Mouse (Mus musculus) midbrain, embryonic 16.5 days (tissue): Measurements from ENCODE around the gene Slc48a1. TPM values are rescaled to one million over a fixed set of nuclear protein-coding genes. Genes with fewer than 3 reads are reported as not detected.

ENCODE experiments used
- ATAC-seq: fragments of 200-750 bp; cut with Nextera tagmentation; 2 replicates; pipeline ENCODE4 v1.8.0; 2017; ENCODE audit warnings: moderate TSS enrichment
- H3K27ac ChIP-seq: fragments of 300-500 bp; sonication (generic); 2 replicates; pipeline ENCODE4 v1.5.1; 2014; ENCODE audit warnings: mild to moderate bottlenecking, low read length, mixed read lengths
- H3K27me3 ChIP-seq: fragments of 300-500 bp; sonication (generic); 2 replicates; pipeline ENCODE4 v1.6.1; 2014; ENCODE audit warnings: low read depth, low read length, mixed read lengths; ENCODE audit not compliant: control insufficient read depth, insufficient read depth
- H3K36me3 ChIP-seq: fragments of 300-500 bp; sonication (generic); 2 replicates; pipeline ENCODE4 v1.6.1; 2014; ENCODE audit warnings: mild to moderate bottlenecking, low read length, moderate library complexity, mixed read lengths; ENCODE audit not compliant: control insufficient read depth, insufficient read depth
- H3K4me1 ChIP-seq: fragments of 300-500 bp; sonication (generic); 2 replicates; pipeline ENCODE4 v1.6.1; 2014; ENCODE audit warnings: mild to moderate bottlenecking, low read length, mixed read lengths; ENCODE audit not compliant: control insufficient read depth, insufficient read depth
- H3K4me2 ChIP-seq: fragments of 300-500 bp; sonication (generic); 2 replicates; pipeline ENCODE4 v1.6.1; 2014; ENCODE audit warnings: mild to moderate bottlenecking, low read length, mixed read lengths
- H3K4me3 ChIP-seq: fragments of 300-500 bp; sonication (generic); 2 replicates; pipeline ENCODE4 v1.5.1; 2014; ENCODE audit warnings: low read depth, mild to moderate bottlenecking, low read length, moderate library complexity, mixed read lengths
- H3K9ac ChIP-seq: fragments of 300-500 bp; sonication (generic); 2 replicates; pipeline ENCODE4 v1.6.1; 2014; ENCODE audit warnings: low read depth, low read length, mixed read lengths
- H3K9me3 ChIP-seq: fragments of 300-500 bp; sonication (generic); replicated peaks from 2 replicates; pipeline ENCODE4 v1.6.1; 2014; ENCODE audit warnings: mild to moderate bottlenecking, low read length, mixed read lengths; ENCODE audit not compliant: control insufficient read depth, poor library complexity, severe bottlenecking
- WGBS: fragments of 180-500 bp; shearing (Covaris S2); extraction: QIAGEN DNeasy Blood & Tissue Kit; methylation state at CpG from one replicate; pipeline ENCODE4 v1.1.7; 2014; 5-methylcytosine and 5-hydroxymethylcytosine counted together
- polyA plus RNA-seq: library from polyadenylated mRNA; unstranded; fragments of >200 nt; fragmentation: Nextera tagmentation; extraction: Ambion mirVana; gene quantifications from 2 replicates; pipeline ENCODE4 v1.2.1, GENCODE M21; 2015

Gene Slc48a1
- polyA plus RNA-seq, 1 experiment from 2014 or later: 100 TPM

- H3K36me3 ChIP-seq: no peaks in the 10 kb centered on the region
- H3K9ac ChIP-seq: no peak overlapping the region
- no peak overlapping the region for H3K27ac ChIP-seq
- H3K9me3 ChIP-seq: no peaks in the 10 kb centered on the region
- no peak overlapping the region for H3K4me2 ChIP-seq
- 88% methylated on average over 8 of the region's 8 CpGs for WGBS
- H3K4me3 ChIP-seq: no peak overlapping the region
- no peak for ATAC-seq
- peaks cover 72% of the 10 kb centered on the region for H3K4me1 ChIP-seq
- no peaks in the 10 kb centered on the region for H3K27me3 ChIP-seq
These were observed 49.1 kb downstream of the Slc48a1 start for GRCm38 (mm10) chr15:97827401-97827800.

- Histone ChIP-seq H3K9me3 (no peaks in the 10 kb centered on the region), H3K27ac (no peak overlapping the region), H3K4me1 (peaks cover 64% of the 10 kb centered on the region), H3K4me2 (peak overlapping the region; percentile 62), H3K9ac (0 out of 2 replicates have a peak overlapping the region, but pooled peaks have one; percentile 3), H3K4me3 (no peak overlapping the region; the same call in 1 of the 2 replicates), H3K27me3 (no peaks in the 10 kb centered on the region), H3K36me3 (no peaks in the 10 kb centered on the region)
- 42% methylated on average over 6 of the region's 6 CpGs for WGBS
- no peak for ATAC-seq
These were observed 50.0 kb downstream of the Slc48a1 start for GRCm38 (mm10) chr15:97828221-97828842.

DNA sequence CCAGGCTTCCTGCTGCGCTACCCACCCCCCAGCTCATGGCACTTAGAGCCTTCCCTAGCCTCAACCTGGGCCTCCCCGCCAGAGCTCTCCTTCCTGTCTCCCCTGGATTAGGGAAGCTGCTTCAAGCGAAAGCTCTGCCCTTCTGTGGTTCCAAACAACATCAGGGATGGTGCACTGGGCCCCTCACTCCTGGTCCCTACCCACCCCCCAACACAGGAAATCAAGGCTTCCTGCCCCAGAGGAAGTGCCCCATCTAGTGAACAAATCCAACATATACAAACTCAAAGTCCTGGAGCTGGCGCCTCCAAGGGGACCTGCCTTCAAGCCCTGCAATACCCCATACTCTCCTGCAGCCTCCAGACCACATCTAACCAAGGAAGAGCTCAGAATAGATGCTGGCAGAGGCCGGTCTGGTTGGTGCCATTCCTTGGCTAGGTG, 50.6 kb downstream of the Slc48a1 start:
- Histone ChIP-seq H3K36me3 (no peaks in the 10 kb centered on the region), H3K9ac (no peak overlapping the region), H3K4me2 (peak overlapping the region; percentile 62), H3K27me3 (no peaks in the 10 kb centered on the region), H3K27ac (no peak overlapping the region), H3K9me3 (no peaks in the 10 kb centered on the region), H3K4me1 (peaks cover 59% of the 10 kb centered on the region), H3K4me3 (no peak overlapping the region)
- WGBS: 59% methylated on average over 5 of the region's 5 CpGs
- ATAC-seq: no peak

DNA sequence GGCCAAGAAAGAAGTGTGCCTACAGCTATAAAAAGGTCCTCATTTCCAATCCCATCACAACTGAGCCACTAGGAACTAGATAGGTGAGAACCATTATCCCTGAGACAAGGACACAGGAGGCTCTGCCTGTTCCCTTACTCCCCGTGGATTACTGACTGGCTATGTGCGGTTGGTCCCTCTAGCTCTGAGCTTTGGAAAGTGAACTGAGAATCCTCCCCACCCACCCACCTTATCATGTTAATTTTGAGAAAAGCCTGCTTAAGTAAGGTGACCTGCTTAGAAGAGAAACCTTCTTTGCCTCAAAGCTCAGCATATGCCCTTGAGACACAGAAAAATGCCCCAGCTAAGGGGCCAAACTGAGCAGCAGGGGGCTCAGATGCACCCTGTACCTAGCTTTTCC, 51.1 kb downstream of the Slc48a1 start:
- Histone ChIP-seq H3K36me3 (no peaks in the 10 kb centered on the region), H3K27ac (0 out of 2 replicates have a peak overlapping the region, but pooled peaks have one; percentile 24), H3K4me3 (peak overlapping the region; percentile 83; the same call in 1 of the 2 replicates), H3K4me1 (peaks cover 56% of the 10 kb centered on the region), H3K27me3 (no peaks in the 10 kb centered on the region), H3K9ac (peak overlapping the region; percentile 99), H3K9me3 (no peaks in the 10 kb centered on the region), H3K4me2 (peak overlapping the region; percentile 62)
- ATAC-seq: no peak
- 40% methylated on average over 2 of the region's 2 CpGs for WGBS

GRCm38 (mm10) chr15:97830253-97830787, 52.0 kb downstream of the Slc48a1 start:
- Histone ChIP-seq H3K27me3 (no peaks in the 10 kb centered on the region), H3K4me1 (peaks cover 51% of the 10 kb centered on the region), H3K4me2 (peak overlapping the region; percentile 62), H3K27ac (peak overlapping the region; percentile 96), H3K9me3 (no peaks in the 10 kb centered on the region), H3K4me3 (peak overlapping the region; percentile 83), H3K36me3 (no peaks in the 10 kb centered on the region), H3K9ac (peak overlapping the region; percentile 99)
- ATAC-seq: no peak
- WGBS: 13% methylated on average over 12 of the region's 12 CpGs

GRCm38 (mm10) chr15:97830788-97831241, 52.5 kb downstream of the Slc48a1 start:
- H3K27ac ChIP-seq: peak overlapping the region; percentile 96
- under 1% methylated on average over 27 of the region's 39 CpGs for WGBS
- H3K4me2 ChIP-seq: peak overlapping the region; percentile 62
- ATAC-seq: peak; percentile 37
- H3K9ac ChIP-seq: peak overlapping the region; percentile 99
- H3K36me3 ChIP-seq: no peaks in the 10 kb centered on the region
- H3K27me3 ChIP-seq: no peaks in the 10 kb centered on the region
- H3K4me3 ChIP-seq: peak overlapping the region; percentile 83
- H3K4me1 ChIP-seq: peaks cover 46% of the 10 kb centered on the region
- H3K9me3 ChIP-seq: no peaks in the 10 kb centered on the region

DNA sequence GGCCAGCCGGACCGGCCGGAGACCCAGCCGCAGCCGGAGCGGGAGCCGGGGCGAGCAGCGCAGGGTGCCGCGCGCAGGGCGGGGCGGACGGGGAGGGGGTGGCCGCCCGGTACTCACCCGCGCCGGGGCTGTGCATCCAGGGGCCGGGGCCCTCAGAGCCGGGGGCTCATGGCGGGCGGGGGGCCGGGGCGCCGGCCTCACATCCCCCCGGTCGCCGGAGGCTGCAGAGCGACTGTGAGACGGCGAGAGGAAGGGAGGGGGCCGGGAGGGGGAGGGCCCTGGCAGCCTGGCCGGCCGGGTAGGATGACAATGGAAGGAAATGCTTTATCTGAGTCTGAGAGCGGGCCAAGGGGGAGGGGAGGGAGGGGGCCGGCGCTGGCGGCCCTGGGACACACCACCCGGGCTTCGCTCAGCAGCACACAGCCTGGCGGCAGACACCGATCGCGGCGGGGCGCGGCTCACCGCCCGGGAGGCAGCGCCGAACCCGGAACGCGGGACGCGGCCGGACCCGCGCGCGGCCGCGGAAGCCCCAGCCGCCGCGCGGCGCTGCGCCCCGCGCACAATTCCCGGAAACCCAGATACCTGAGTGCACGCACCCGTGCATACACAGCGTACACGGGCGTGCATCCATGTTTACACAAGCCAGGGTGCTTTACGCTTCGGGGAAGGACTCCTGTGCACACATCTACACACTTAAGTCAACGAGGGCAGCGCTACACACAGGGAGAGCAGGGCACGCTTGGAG, 53.1 kb downstream of the Slc48a1 start:
- ATAC-seq: peak; percentile 85
- H3K9ac ChIP-seq: peak overlapping the region; percentile 99
- peak overlapping the region; percentile 62 for H3K4me2 ChIP-seq
- peak overlapping the region; percentile 83 for H3K4me3 ChIP-seq
- H3K4me1 ChIP-seq: peaks cover 44% of the 10 kb centered on the region
- H3K27me3 ChIP-seq: no peaks in the 10 kb centered on the region
- no peaks in the 10 kb centered on the region for H3K36me3 ChIP-seq
- no peaks in the 10 kb centered on the region for H3K9me3 ChIP-seq
- peak overlapping the region; percentile 96 for H3K27ac ChIP-seq
- under 1% methylated on average over 67 of the region's 84 CpGs for WGBS

- Histone ChIP-seq H3K9me3 (no peaks in the 10 kb centered on the region), H3K4me3 (peak overlapping the region; percentile 83), H3K9ac (peak overlapping the region; percentile 99), H3K36me3 (no peaks in the 10 kb centered on the region), H3K4me2 (peak overlapping the region; percentile 62), H3K27me3 (no peaks in the 10 kb centered on the region), H3K4me1 (peaks cover 41% of the 10 kb centered on the region), H3K27ac (peak overlapping the region; percentile 96)
- WGBS: 9% methylated on average over 9 of the region's 10 CpGs
- ATAC-seq: no peak
These were observed 53.8 kb downstream of the Slc48a1 start for GRCm38 (mm10) chr15:97831987-97832640.
